Mouse (Mus musculus) intestine, postnatal 0 days (tissue): ENCODE data around the gene Btnl1. TPM values are rescaled to one million over a fixed set of nuclear protein-coding genes. Genes with fewer than 3 reads are reported as not detected.

ENCODE experiments used
- ATAC-seq: fragments of 200-750 bp; cut with Nextera tagmentation; 2 replicates; pipeline ENCODE4 v1.8.0; 2017; ENCODE audit warnings: mild to moderate bottlenecking, moderate TSS enrichment, moderate library complexity
- H3K27ac ChIP-seq: fragments of 300-500 bp; sonication (generic); 2 replicates; pipeline ENCODE4 v1.5.1; 2014; ENCODE audit warnings: mild to moderate bottlenecking, low read depth, low read length, moderate library complexity
- H3K27me3 ChIP-seq: fragments of 300-500 bp; sonication (generic); replicated peaks from 2 replicates; pipeline ENCODE4 v1.6.1; 2014; ENCODE audit warnings: low read length, mixed read lengths; ENCODE audit not compliant: control insufficient read depth, insufficient read depth
- H3K36me3 ChIP-seq: fragments of 300-500 bp; sonication (generic); 2 replicates; pipeline ENCODE4 v1.6.1; 2014; ENCODE audit warnings: mild to moderate bottlenecking, moderate library complexity; ENCODE audit not compliant: control insufficient read depth, insufficient read depth
- H3K4me1 ChIP-seq: fragments of 300-500 bp; sonication (generic); replicated peaks from 2 replicates; pipeline ENCODE4 v1.6.1; 2014; ENCODE audit warnings: antibody characterized with exemption, low read length, mixed read lengths; ENCODE audit not compliant: control insufficient read depth, insufficient read depth
- H3K4me2 ChIP-seq: fragments of 300-500 bp; sonication (generic); replicated peaks from 2 replicates; pipeline ENCODE4 v1.6.1; 2014; ENCODE audit warnings: low read depth, mild to moderate bottlenecking, moderate library complexity
- H3K4me3 ChIP-seq: fragments of 300-500 bp; sonication (generic); 2 replicates; pipeline ENCODE4 v1.5.1; 2014; ENCODE audit warnings: low read depth, low read length
- H3K9ac ChIP-seq: fragments of 300-500 bp; sonication (generic); 2 replicates; pipeline ENCODE4 v1.6.1; 2014; ENCODE audit warnings: mild to moderate bottlenecking, low read depth, low read length
- H3K9me3 ChIP-seq: fragments of 300-500 bp; sonication (generic); 2 replicates; pipeline ENCODE4 v1.6.1; 2016; ENCODE audit warnings: mixed run types; ENCODE audit not compliant: control insufficient read depth
- CTCF ChIP-seq: sonication (generic); IDR thresholded peaks from 2 replicates; pipeline ENCODE4 v1.5.1; 2016; ENCODE audit warnings: low read depth, mild to moderate bottlenecking, control low read depth, antibody characterized with exemption, moderate library complexity
- WGBS: fragments of 180-500 bp; shearing (Covaris S2); extraction: QIAGEN DNeasy Blood & Tissue Kit; methylation state at CpG from one replicate; pipeline ENCODE4 v1.1.7; 2014; 5-methylcytosine and 5-hydroxymethylcytosine counted together
- polyA plus RNA-seq: library from polyadenylated mRNA; unstranded; fragments of >200 nt; fragmentation: Nextera tagmentation; extraction: Ambion mirVana; gene quantifications from 2 replicates; pipeline ENCODE4 v1.2.1, GENCODE M21; 2015

Btnl1 gene
- polyA plus RNA-seq, 1 experiment from 2014 or later: 114 TPM

GRCm38 (mm10) chr17:34392321-34392720 lies 15.4 kb downstream of the Btnl1 start:
- H3K4me1 ChIP-seq: no peaks in the 10 kb centered on the region
- H3K27ac ChIP-seq: no peak overlapping the region
- ATAC-seq: no peak
- H3K9me3 ChIP-seq: 0 out of 2 replicates have a peak, but pooled peaks cover 2% of the 10 kb centered on the region
- no peak for TF ChIP-seq CTCF
- peak overlapping the region; percentile 25 for H3K4me3 ChIP-seq
- peaks cover 5% of the 10 kb centered on the region; the same call in 1 of the 2 replicates for H3K27me3 ChIP-seq
- H3K9ac ChIP-seq: no peak overlapping the region
- H3K4me2 ChIP-seq: peak overlapping the region; percentile 60
- WGBS: 6% methylated on average over 24 of the region's 24 CpGs
- H3K36me3 ChIP-seq: no peaks in the 10 kb centered on the region

- H3K9me3 ChIP-seq: 0 out of 2 replicates have a peak, but pooled peaks cover 2% of the 10 kb centered on the region
- TF ChIP-seq CTCF: peak; percentile 50
- WGBS: 65% methylated on average over 5 of the region's 5 CpGs
- no peak overlapping the region for H3K4me2 ChIP-seq
- H3K9ac ChIP-seq: no peak overlapping the region
- no peak overlapping the region for H3K4me3 ChIP-seq
- no peak for ATAC-seq
- no peaks in the 10 kb centered on the region for H3K4me1 ChIP-seq
- H3K36me3 ChIP-seq: no peaks in the 10 kb centered on the region
- no peaks in the 10 kb centered on the region for H3K27me3 ChIP-seq
- no peak overlapping the region for H3K27ac ChIP-seq
These were observed 20.4 kb downstream of the Btnl1 start for GRCm38 (mm10) chr17:34397357-34397756.

- WGBS: 17% methylated on average over 9 of the region's 9 CpGs
- no peak overlapping the region for H3K9ac ChIP-seq
- no peaks in the 10 kb centered on the region for H3K27me3 ChIP-seq
- H3K4me1 ChIP-seq: no peaks in the 10 kb centered on the region
- ATAC-seq: peak; percentile 81
- H3K27ac ChIP-seq: no peak overlapping the region; the same call in 1 of the 2 replicates
- no peak for TF ChIP-seq CTCF
- H3K4me3 ChIP-seq: peak overlapping the region; percentile 51
- H3K9me3 ChIP-seq: 0 out of 2 replicates have a peak, but pooled peaks cover 2% of the 10 kb centered on the region
- peak overlapping the region; percentile 90 for H3K4me2 ChIP-seq
- no peaks in the 10 kb centered on the region for H3K36me3 ChIP-seq
These were observed 21.3 kb downstream of the Btnl1 start for GRCm38 (mm10) chr17:34398058-34398710.

GRCm38 (mm10) chr17:34398711-34399393 lies 21.9 kb downstream of the Btnl1 start, which contains the start of gene BC051142:
BC051142 (plus strand) TSS chr17:34398820.
- H3K4me2 ChIP-seq: peak within 1 kb of the TSS; percentile 90
- H3K27ac ChIP-seq: peak within 1 kb of the TSS; percentile 58
- no peaks in the 10 kb centered on the region for H3K4me1 ChIP-seq
- H3K4me3 ChIP-seq: peak within 1 kb of the TSS; percentile 51
- H3K27me3 ChIP-seq: no peaks in the 10 kb centered on the region
- ATAC-seq: peak; percentile 91
- H3K9me3 ChIP-seq: no peaks in the 10 kb centered on the region
- H3K9ac ChIP-seq: peak within 1 kb of the TSS; percentile 54
- peak; percentile 18; the same call in 1 of the 2 replicates for TF ChIP-seq CTCF
- 4% methylated on average over 34 of the region's 34 CpGs for WGBS
- no peaks in the 10 kb centered on the region for H3K36me3 ChIP-seq

- Histone ChIP-seq H3K4me2 (peak overlapping the region; percentile 90), H3K27me3 (no peaks in the 10 kb centered on the region), H3K36me3 (no peaks in the 10 kb centered on the region), H3K4me3 (no peak overlapping the region), H3K9ac (no peak overlapping the region), H3K9me3 (no peaks in the 10 kb centered on the region), H3K4me1 (no peaks in the 10 kb centered on the region), H3K27ac (no peak overlapping the region)
- WGBS: 53% methylated on average over 4 of the region's 4 CpGs
- no peak for TF ChIP-seq CTCF
- no peak for ATAC-seq
These were observed 22.4 kb downstream of the Btnl1 start for GRCm38 (mm10) chr17:34399394-34399715.

- H3K27ac ChIP-seq: no peak overlapping the region
- H3K9ac ChIP-seq: no peak overlapping the region
- 0 out of 2 replicates have a peak, but pooled peaks cover 2% of the 10 kb centered on the region for H3K27me3 ChIP-seq
- 19% methylated on average over 6 of the region's 6 CpGs for WGBS
- peak; percentile 95 for TF ChIP-seq CTCF
- no peaks in the 10 kb centered on the region for H3K9me3 ChIP-seq
- H3K4me1 ChIP-seq: no peaks in the 10 kb centered on the region
- ATAC-seq: no peak
- H3K4me2 ChIP-seq: no peak overlapping the region
- no peak overlapping the region for H3K4me3 ChIP-seq
- no peaks in the 10 kb centered on the region for H3K36me3 ChIP-seq
These were observed 34.2 kb downstream of the Btnl1 start for GRCm38 (mm10) chr17:34411117-34411516.
